Mouse (Mus musculus): ENCODE measurements around the gene Fip1l1. TPM values are rescaled to one million over a fixed set of nuclear protein-coding genes. Genes with fewer than 3 reads are reported as not detected.

Fip1l1 gene
- total RNA-seq, 2 experiments from 2014 or later, result 59.2 to 62.0 TPM

- no peak for DNase-seq
These were observed 78.4 kb downstream of the Fip1l1 start for GRCm38 (mm10) chr5:74613491-74614151.

GRCm38 (mm10) chr5:74617816-74618572 lies 82.7 kb downstream of the Fip1l1 start:
- DNase-seq, result no peak

GRCm38 (mm10) chr5:74618573-74619059 lies 83.4 kb downstream of the Fip1l1 start:
- peak; percentile 13 to 64 for DNase-seq

- no peak for DNase-seq
These were observed 86.6 kb downstream of the Fip1l1 start for GRCm38 (mm10) chr5:74621691-74622470.

GRCm38 (mm10) chr5:74623316-74624000 lies 88.2 kb downstream of the Fip1l1 start:
- no peak for DNase-seq

- DNase-seq, result no peak
These were observed 89.1 kb downstream of the Fip1l1 start for GRCm38 (mm10) chr5:74624385-74624784.

GRCm38 (mm10) chr5:74628001-74628400 lies 92.8 kb downstream of the Fip1l1 start:
- no peak for DNase-seq

- no peak for DNase-seq
These were observed 97.3 kb downstream of the Fip1l1 start for GRCm38 (mm10) chr5:74632369-74633114.

GRCm38 (mm10) chr5:74633453-74633852 lies 98.2 kb downstream of the Fip1l1 start:
- DNase-seq, result no peak

GRCm38 (mm10) chr5:74634391-74634790 lies 99.1 kb downstream of the Fip1l1 start:
- no peak for DNase-seq

GRCm38 (mm10) chr5:74639516-74639915 lies 104.3 kb downstream of the Fip1l1 start:
- DNase-seq, result no peak

GRCm38 (mm10) chr5:74640504-74640903 lies 105.3 kb downstream of the Fip1l1 start:
- no peak for DNase-seq

GRCm38 (mm10) chr5:74641000-74641399 lies 105.8 kb downstream of the Fip1l1 start:
- DNase-seq, result peak; percentile 65 to 73

GRCm38 (mm10) chr5:74642291-74642690 lies 107.0 kb downstream of the Fip1l1 start:
- DNase-seq, result no peak

GRCm38 (mm10) chr5:74647584-74647984 lies 112.3 kb downstream of the Fip1l1 start:
- peak; percentile 15 to 45 for DNase-seq

- DNase-seq, result peak in 1 of 2 experiments; percentile 13
These were observed 113.0 kb downstream of the Fip1l1 start for GRCm38 (mm10) chr5:74648216-74648615.

Other genes with a start within 250 kb of the Fip1l1 start
- gene Scfd2, start 3.7 kb upstream of the Fip1l1 start, total RNA-seq (2021), result 10 to 100 TPM; 17.8 to 22.9 TPM
- 1 to 10 TPM; 3.9 to 5.0 TPM for gene Lnx1, start 167.5 kb downstream of the Fip1l1 start, total RNA-seq (2021)